ENCODE assay signal across 17 mouse cellular contexts in genomic region chr11:111599456-111599855, GRCm38 (mm10).
"Had no signal": no experiment of that assay in that cellular context is flagged by ENCODE, and none has a peak within 500 bp of the region (broad histone marks: within the 10 kb centered on the region; RNA-seq: fewer than 3 reads in every experiment).

No protein-coding gene starts in this region.

- H3K36me3 ChIP-seq: lung, embryonic 15.5 days; midbrain, embryonic 13.5 days; midbrain, embryonic 15.5 days; neural tube, embryonic 12.5 days had no signal

- ATAC-seq: lung, postnatal 0 days; midbrain, embryonic 13.5 days; midbrain, embryonic 15.5 days had no signal

- H3K4me2 ChIP-seq: lung, embryonic 15.5 days; midbrain, embryonic 11.5 days; midbrain, embryonic 13.5 days; midbrain, embryonic 15.5 days; neural tube, embryonic 12.5 days had no signal

- H3K27ac ChIP-seq: lung, embryonic 15.5 days; macrophage; midbrain, embryonic 13.5 days; midbrain, embryonic 15.5 days; neural tube, embryonic 12.5 days had no signal

- H3K9me3 ChIP-seq: lung, embryonic 15.5 days; megakaryocyte, embryonic 14.5 days; midbrain, embryonic 13.5 days; midbrain, embryonic 15.5 days; neural tube, embryonic 12.5 days had no signal

- H3K27me3 ChIP-seq: lung, embryonic 15.5 days; megakaryocyte, embryonic 14.5 days; midbrain, embryonic 13.5 days; midbrain, embryonic 15.5 days; neural tube, embryonic 12.5 days had no signal

- H3K4me3 ChIP-seq: lung, embryonic 15.5 days; megakaryocyte, embryonic 14.5 days; midbrain, embryonic 13.5 days; midbrain, embryonic 15.5 days; neural tube, embryonic 12.5 days had no signal

- H3K4me1 ChIP-seq: lung, embryonic 15.5 days; megakaryocyte, embryonic 14.5 days; midbrain, embryonic 13.5 days; midbrain, embryonic 15.5 days; neural tube, embryonic 12.5 days had no signal

- H3K9ac ChIP-seq: lung, embryonic 15.5 days; midbrain, embryonic 13.5 days; midbrain, embryonic 15.5 days; neural tube, embryonic 12.5 days had no signal

- DNase-seq: lung, adult 2 months; lung, postnatal 14 days; lung, postnatal 36 days; right cerebral cortex, postnatal 14 days; right cerebral cortex, postnatal 4 days; spleen, adult 18-20 months; thymus, adult 18-20 months; thymus, postnatal 14 days; thymus, postnatal 36 days had no signal
